In genomic region chr2:61138998-61139631, GRCm38 (mm10) we compare ENCODE assay signal across 8 mouse cellular contexts.
DNase-seq lines count a peak whose midpoint lies in the region; ATAC-seq and TF ChIP-seq lines count a peak whose summit lies in the region.

No protein-coding gene starts in this region.

- TF ChIP-seq CTCF in lung, adult 2 months (IDR thresholded peaks at IDR 0.05; ENCODE audit: insufficient read depth, low read length): no peak

- H3K4me1 ChIP-seq in hindbrain, embryonic 15.5 days (replicated peaks): no peaks in the 10 kb centered on the region
- H3K4me1 ChIP-seq in hindbrain, embryonic 12.5 days: no peaks in the 10 kb centered on the region
- peaks cover 6% of the 10 kb centered on the region; the same call in 1 of the 2 replicates for H3K4me1 ChIP-seq in lung, adult 2 months (ENCODE audit: control insufficient read depth, insufficient read depth, low read length)
- H3K4me1 ChIP-seq in stomach, embryonic 14.5 days (ENCODE audit: control insufficient read depth, insufficient read depth, low read length): peaks cover 16% of the 10 kb centered on the region

- no peak overlapping the region for H3K4me2 ChIP-seq in hindbrain, embryonic 15.5 days
- no peak overlapping the region for H3K4me2 ChIP-seq in hindbrain, embryonic 12.5 days (replicated peaks)
- H3K4me2 ChIP-seq in stomach, embryonic 14.5 days (replicated peaks; ENCODE audit: low read depth, low read length): peak overlapping the region; percentile 35

- H3K36me3 ChIP-seq in hindbrain, embryonic 15.5 days: no peaks in the 10 kb centered on the region
- H3K36me3 ChIP-seq in hindbrain, embryonic 12.5 days: no peaks in the 10 kb centered on the region
- H3K36me3 ChIP-seq in stomach, embryonic 14.5 days (ENCODE audit: control insufficient read depth, insufficient read depth, low read length): no peaks in the 10 kb centered on the region

- peak; percentile 67 for DNase-seq in embryo, embryonic 11 days
- DNase-seq in heart, adult 8-10 months (ENCODE audit: low spot score): peak; percentile 88
- DNase-seq in kidney, postnatal 10 days: peak; percentile 72
- DNase-seq in lung, adult 2 months: peak; percentile 50
- DNase-seq in thymus, postnatal 25 days: no peak

- no peak for ATAC-seq in hindbrain, embryonic 15.5 days (ENCODE audit: low FRiP score, low read depth)
- ATAC-seq in hindbrain, embryonic 12.5 days (ENCODE audit: low FRiP score): no peak
- peak; percentile 85 for ATAC-seq in stomach, embryonic 14.5 days (ENCODE audit: insufficient number of reproducible peaks, insufficient read depth, low FRiP score, low read depth)

- 66% methylated on average over 19 of the region's 19 CpGs for WGBS in hindbrain, embryonic 15.5 days
- 60% methylated on average over 19 of the region's 19 CpGs for WGBS in hindbrain, embryonic 12.5 days
- WGBS in lung, adult 2 months: 6% methylated on average over 19 of the region's 19 CpGs
- 11% methylated on average over 19 of the region's 19 CpGs for WGBS in stomach, embryonic 14.5 days

- peak overlapping the region; percentile 17; the same call in 1 of the 2 replicates for H3K27ac ChIP-seq in hindbrain, embryonic 15.5 days (replicated peaks)
- no peak overlapping the region for H3K27ac ChIP-seq in hindbrain, embryonic 12.5 days
- peak overlapping the region; percentile 86 for H3K27ac ChIP-seq in stomach, embryonic 14.5 days (ENCODE audit: low read length)

- no peaks in the 10 kb centered on the region for H3K27me3 ChIP-seq in hindbrain, embryonic 15.5 days
- H3K27me3 ChIP-seq in hindbrain, embryonic 12.5 days: no peaks in the 10 kb centered on the region
- H3K27me3 ChIP-seq in stomach, embryonic 14.5 days (ENCODE audit: control insufficient read depth, insufficient read depth, low read length): no peaks in the 10 kb centered on the region

- H3K9ac ChIP-seq in hindbrain, embryonic 15.5 days: no peak overlapping the region
- H3K9ac ChIP-seq in hindbrain, embryonic 12.5 days: no peak overlapping the region
- H3K9ac ChIP-seq in stomach, embryonic 14.5 days (replicated peaks; ENCODE audit: low read depth, low read length): no peak overlapping the region

- H3K4me3 ChIP-seq in hindbrain, embryonic 15.5 days: no peak overlapping the region
- H3K4me3 ChIP-seq in hindbrain, embryonic 12.5 days: no peak overlapping the region
- H3K4me3 ChIP-seq in lung, adult 2 months (replicated peaks; ENCODE audit: extremely low read depth, low read depth, low read length): peak overlapping the region; percentile 36
- peak overlapping the region; percentile 5; the same call in 1 of the 2 replicates for H3K4me3 ChIP-seq in stomach, embryonic 14.5 days (ENCODE audit: low read depth, low read length)

- H3K9me3 ChIP-seq in hindbrain, embryonic 15.5 days: no peaks in the 10 kb centered on the region
- H3K9me3 ChIP-seq in hindbrain, embryonic 12.5 days (replicated peaks): no peaks in the 10 kb centered on the region
- H3K9me3 ChIP-seq in stomach, embryonic 14.5 days (ENCODE audit: control insufficient read depth, low read depth, low read length): no peaks in the 10 kb centered on the region

- TF ChIP-seq POLR2A in lung, adult 2 months (IDR thresholded peaks at IDR 0.05; ENCODE audit: borderline replicate concordance, extremely low read depth, low read depth, low read length): no peak

Comparison
In these comparisons a context has a peak if more than half of its experiments do, and no peak if none do; other contexts are left out.
1. H3K4me3 ChIP-seq: peak in lung, adult 2 months (single experiment) and stomach, embryonic 14.5 days (single experiment); none in hindbrain, embryonic 15.5 days (single experiment) and hindbrain, embryonic 12.5 days (single experiment).